Mouse (Mus musculus) retina, postnatal 1 day (tissue): Measurements from ENCODE around the gene Hapln2.
A peak's percentile ranks its signal among the peaks of the same experiment; 100 is the strongest.

Experiments
- DNase-seq: peaks from one replicate; pipeline ENCODE4 v3.0.0-alpha.2; 2012

The Hapln2 gene

GRCm38 (mm10) chr3:88002291-88002976 lies 24.9 kb downstream of the Hapln2 start:
- peak; percentile 36 for DNase-seq

- no peak for DNase-seq
These were observed 26.4 kb downstream of the Hapln2 start for GRCm38 (mm10) chr3:88000816-88001595.

- peak; percentile 64 for DNase-seq
These were observed 27.2 kb downstream of the Hapln2 start, which contains the start of gene Bcan for GRCm38 (mm10) chr3:88000181-88000580. Gene Bcan, minus strand, starts transcription at chr3:88000230.

- DNase-seq, result no peak
These were observed 28.0 kb downstream of the Hapln2 start for GRCm38 (mm10) chr3:87999243-87999895.

GRCm38 (mm10) chr3:87998747-87999146 lies 28.6 kb downstream of the Hapln2 start:
- no peak for DNase-seq

GRCm38 (mm10) chr3:87996971-87997614 lies 30.3 kb downstream of the Hapln2 start:
- peak; percentile 56 for DNase-seq

- no peak for DNase-seq
These were observed 31.0 kb downstream of the Hapln2 start for GRCm38 (mm10) chr3:87996401-87996800.

- DNase-seq, result no peak
These were observed 32.1 kb downstream of the Hapln2 start for GRCm38 (mm10) chr3:87995331-87995730.

GRCm38 (mm10) chr3:87993436-87993835 lies 33.9 kb downstream of the Hapln2 start:
- DNase-seq, result peak; percentile 70

- no peak for DNase-seq
These were observed 37.4 kb downstream of the Hapln2 start for GRCm38 (mm10) chr3:87989935-87990334.

- DNase-seq, result no peak
These were observed 39.3 kb downstream of the Hapln2 start for GRCm38 (mm10) chr3:87988068-87988467.

GRCm38 (mm10) chr3:87987633-87988032 lies 39.8 kb downstream of the Hapln2 start:
- DNase-seq, result peak; percentile 94

GRCm38 (mm10) chr3:87986868-87987267 lies 40.5 kb downstream of the Hapln2 start:
- DNase-seq, result peak; percentile 98

- peak; percentile 68 for DNase-seq
These were observed 41.7 kb downstream of the Hapln2 start for GRCm38 (mm10) chr3:87985505-87986320.

- DNase-seq, result no peak
These were observed 43.3 kb downstream of the Hapln2 start for GRCm38 (mm10) chr3:87984094-87984493.

- no peak for DNase-seq
These were observed 43.8 kb downstream of the Hapln2 start for GRCm38 (mm10) chr3:87983627-87984026.

GRCm38 (mm10) chr3:87982836-87983601 lies 44.4 kb downstream of the Hapln2 start:
- DNase-seq, result peak; percentile 72

GRCm38 (mm10) chr3:87981894-87982835 lies 45.2 kb downstream of the Hapln2 start:
- no peak for DNase-seq

- no peak for DNase-seq
These were observed 46.1 kb downstream of the Hapln2 start for GRCm38 (mm10) chr3:87981214-87981760.

GRCm38 (mm10) chr3:87980728-87981127 lies 46.7 kb downstream of the Hapln2 start:
- no peak for DNase-seq
